Mouse (Mus musculus) heart, adult 2 months (tissue): Measurements from ENCODE around the gene Fam189a1. TPM values are rescaled to one million over a fixed set of nuclear protein-coding genes. Genes with fewer than 3 reads are reported as not detected.

Source experiments
- DNase-seq, 2 experiments: peaks; one replicate each; pipeline ENCODE4 v3.0.0; 2021
- H3K27ac ChIP-seq: fragments of 200-600 bp; 2 replicates; pipeline ENCODE4 v1.8.1; 2022
- H3K27me3 ChIP-seq: fragments of 200-500 bp; 2 replicates; pipeline ENCODE4 v1.6.1; 2012; ENCODE audit warnings: mild to moderate bottlenecking, low read length, inconsistent platforms, mixed read lengths; ENCODE audit not compliant: control insufficient read depth, insufficient read depth
- H3K36me3 ChIP-seq: fragments of 200-500 bp; 2 replicates; pipeline ENCODE4 v1.6.1; 2012; ENCODE audit warnings: low read length, inconsistent platforms; ENCODE audit not compliant: control insufficient read depth, insufficient read depth
- H3K4me1 ChIP-seq: fragments of 200-500 bp; 2 replicates; pipeline ENCODE4 v1.6.1; 2011; ENCODE audit warnings: low read length; ENCODE audit not compliant: control insufficient read depth, insufficient read depth
- H3K4me3 ChIP-seq: fragments of 200-600 bp; 2 replicates; pipeline ENCODE4 v1.8.1; 2022
- H3K79me2 ChIP-seq: fragments of 200-500 bp; replicated peaks from 2 replicates; pipeline ENCODE4 v1.6.1; 2012; ENCODE audit warnings: mild to moderate bottlenecking, inconsistent platforms, low read length, moderate library complexity, mixed read lengths; ENCODE audit not compliant: control insufficient read depth, insufficient read depth
- H3K9ac ChIP-seq: fragments of 200-500 bp; 2 replicates; pipeline ENCODE4 v1.6.1; 2012; ENCODE audit warnings: low read depth, mild to moderate bottlenecking, control low read depth, inconsistent platforms, low read length, mixed read lengths
- CTCF ChIP-seq: fragments of 200-600 bp; IDR thresholded peaks from 2 replicates; pipeline ENCODE4 v1.8.1; 2022; ENCODE audit warnings: antibody characterized with exemption, mild to moderate bottlenecking, moderate library complexity
- EP300 ChIP-seq: fragments of 200-500 bp; IDR thresholded peaks from 2 replicates; pipeline ENCODE4 v1.6.1; 2011; ENCODE audit warnings: low read depth, low read length, control low read depth; ENCODE audit not compliant: insufficient read depth
- POLR2A ChIP-seq: fragments of 200-500 bp; IDR thresholded peaks from 2 replicates; pipeline ENCODE4 v1.6.1; 2011; ENCODE audit warnings: mild to moderate bottlenecking, low read depth, low read length, control low read depth; ENCODE audit not compliant: insufficient read depth
- WGBS: fragments of 180-500 bp; shearing (Covaris S2); methylation state at CpG from one replicate; pipeline ENCODE4 v1.1.7; 2018; 5-methylcytosine and 5-hydroxymethylcytosine counted together
- intact Hi-C: fragments of 180-260 bp; cut with DNase I; formaldehyde crosslinking; loops from one replicate; pipeline ENCODE4 v1.15.1; 2025
- polyA plus RNA-seq: library from polyadenylated mRNA; depleted of rRNA; stranded (reverse); fragments of >200 nt; gene quantifications from 2 replicates; pipeline ENCODE4 v1.2.3, GENCODE M21; 2012
- total RNA-seq, 2 experiments: library from RNA; stranded (reverse); gene quantifications; 2 replicates each; pipeline ENCODE4 v1.2.3; 2021

The Fam189a1 gene
- total and polyA plus RNA-seq, 3 experiments, result 0.64 TPM; not detected in 2

- Histone ChIP-seq H3K4me3 (no peak overlapping the region), H3K27ac (no peak overlapping the region), H3K36me3 (peaks cover 6% of the 10 kb centered on the region; the same call in 1 of the 2 replicates), H3K27me3 (no peaks in the 10 kb centered on the region), H3K79me2 (no peaks in the 10 kb centered on the region), H3K4me1 (peaks cover 7% of the 10 kb centered on the region; the same call in 1 of the 2 replicates), H3K9ac (no peak overlapping the region)
- intact Hi-C loops, result no loop called here
- 85% methylated on average over 6 of the region's 6 CpGs for WGBS
- no peak for TF ChIP-seq CTCF
- no peak for TF ChIP-seq POLR2A
- TF ChIP-seq EP300, result no peak
- no peak for DNase-seq
Observed at GRCm38 (mm10) chr7:64869549-64870065, 286.8 kb downstream of the Fam189a1 start.

GRCm38 (mm10) chr7:64863538-64863937, 292.8 kb downstream of the Fam189a1 start:
- Histone ChIP-seq H3K27ac (no peak overlapping the region), H3K36me3 (no peaks in the 10 kb centered on the region), H3K79me2 (no peaks in the 10 kb centered on the region), H3K4me3 (no peak overlapping the region), H3K4me1 (no peaks in the 10 kb centered on the region), H3K27me3 (no peaks in the 10 kb centered on the region), H3K9ac (no peak overlapping the region)
- no peak for DNase-seq
- intact Hi-C loops, result no loop called here
- 75% methylated on average over 3 of the region's 3 CpGs for WGBS
- TF ChIP-seq POLR2A (no peak), EP300 (no peak), CTCF (no peak)

- intact Hi-C loops, result no loop called here
Observed at GRCm38 (mm10) chr7:64862978-64863377, 293.4 kb downstream of the Fam189a1 start.

GRCm38 (mm10) chr7:64856526-64857082, 299.8 kb downstream of the Fam189a1 start:
- Histone ChIP-seq H3K4me3 (no peak overlapping the region), H3K27me3 (no peaks in the 10 kb centered on the region), H3K9ac (no peak overlapping the region), H3K79me2 (no peaks in the 10 kb centered on the region), H3K27ac (no peak overlapping the region), H3K36me3 (no peaks in the 10 kb centered on the region), H3K4me1 (no peaks in the 10 kb centered on the region)
- DNase-seq, result no peak
- no peak for TF ChIP-seq EP300
- TF ChIP-seq POLR2A, result no peak
- TF ChIP-seq CTCF, result no peak
- WGBS, result 73% methylated on average over 12 of the region's 12 CpGs
- intact Hi-C loops, result no loop called here

More at GRCm38 (mm10) chr7:64862978-64863377, 293.4 kb downstream of the Fam189a1 start:
- Histone ChIP-seq H3K4me1 (no peaks in the 10 kb centered on the region), H3K79me2 (no peaks in the 10 kb centered on the region), H3K9ac (no peak overlapping the region), H3K27me3 (no peaks in the 10 kb centered on the region), H3K4me3 (no peak overlapping the region), H3K27ac (no peak overlapping the region), H3K36me3 (no peaks in the 10 kb centered on the region)
- WGBS, result 66% methylated on average over 3 of the region's 3 CpGs
- TF ChIP-seq POLR2A (no peak), CTCF (no peak), EP300 (no peak)
- DNase-seq, result no peak

GRCm38 (mm10) chr7:64855976-64856375, 300.4 kb downstream of the Fam189a1 start:
- no peak for TF ChIP-seq POLR2A
- Histone ChIP-seq H3K4me1 (no peaks in the 10 kb centered on the region), H3K27ac (no peak overlapping the region), H3K79me2 (no peaks in the 10 kb centered on the region), H3K4me3 (no peak overlapping the region), H3K27me3 (no peaks in the 10 kb centered on the region), H3K9ac (no peak overlapping the region), H3K36me3 (no peaks in the 10 kb centered on the region)
- intact Hi-C loops, result no loop called here
- 70% methylated on average over 15 of the region's 15 CpGs for WGBS
- DNase-seq, result no peak

GRCm38 (mm10) chr7:64855389-64855927, 300.9 kb downstream of the Fam189a1 start:
- H3K4me3 ChIP-seq, result no peak overlapping the region
- WGBS, result 71% methylated on average over 6 of the region's 10 CpGs
- H3K36me3 ChIP-seq, result no peaks in the 10 kb centered on the region
- no peak overlapping the region for H3K27ac ChIP-seq
- no peaks in the 10 kb centered on the region for H3K27me3 ChIP-seq
- TF ChIP-seq CTCF, result no peak
- no peak for TF ChIP-seq EP300
- no peak for TF ChIP-seq POLR2A
- intact Hi-C loops, result no loop called here
- no peak overlapping the region for H3K9ac ChIP-seq
- DNase-seq, result no peak
- no peaks in the 10 kb centered on the region for H3K79me2 ChIP-seq
- no peaks in the 10 kb centered on the region for H3K4me1 ChIP-seq
